Mouse (Mus musculus): ENCODE results near the gene Cbx2. TPM values are rescaled to one million over a fixed set of nuclear protein-coding genes. Genes with fewer than 3 reads are reported as not detected.

Gene Cbx2
- total and polyA plus RNA-seq, 3 experiments: 13.1 to 13.3 TPM; not detected in 1

- H3K27ac ChIP-seq (ENCODE audit: control insufficient read depth, low read depth, low read length): no peak overlapping the region
- peaks cover 0 to 14% of the 10 kb centered on the region in 2 experiments; a peak in 2 of 4 replicates for H3K36me3 ChIP-seq (ENCODE audit: control insufficient read depth in 1 of 2, insufficient read depth in 2 of 2, low read length in 2 of 2)
- no peak overlapping the region for H3K4me3 ChIP-seq (ENCODE audit: control insufficient read depth in 1 of 2, insufficient read depth in 1 of 2, low read depth in 2 of 2, low read length in 2 of 2)
- no peaks in the 10 kb centered on the region; a peak in 1 of 4 replicates for H3K27me3 ChIP-seq (ENCODE audit: control insufficient read depth in 1 of 2, insufficient read depth in 2 of 2, low read length in 2 of 2)
- H3K79me2 ChIP-seq (ENCODE audit: control insufficient read depth, insufficient read depth, low read length, poor library complexity): no peaks in the 10 kb centered on the region; the same call in 1 of the 2 replicates
- TF ChIP-seq GATA1 (IDR thresholded peaks at IDR 0.05; ENCODE audit: low read depth, low read length) (no peak), SIN3A (IDR thresholded peaks at IDR 0.05; ENCODE audit: low read length) (no peak), GABPA (IDR thresholded peaks at IDR 0.05; ENCODE audit: low read depth, low read length) (no peak), NELFE (IDR thresholded peaks at IDR 0.05; ENCODE audit: low read depth, low read length) (no peak), MAZ (IDR thresholded peaks at IDR 0.05; ENCODE audit: low read depth, low read length) (no peak), USF1 (IDR thresholded peaks at IDR 0.05; ENCODE audit: low read depth, low read length) (no peak), MYC (IDR thresholded peaks at IDR 0.05; ENCODE audit: low read depth, low read length) (no peak), TBP (IDR thresholded peaks at IDR 0.05; ENCODE audit: low read depth, low read length) (no peak), POLR2AphosphoS5 (IDR thresholded peaks at IDR 0.05; ENCODE audit: borderline replicate concordance, low read depth, low read length) (no peak)
- no peak overlapping the region for H3K9ac ChIP-seq (ENCODE audit: control insufficient read depth, low read depth, low read length, poor library complexity, severe bottlenecking)
- peaks cover 0 to 20% of the 10 kb centered on the region in 2 experiments; a peak in 2 of 4 replicates for H3K4me1 ChIP-seq (ENCODE audit: control insufficient read depth in 1 of 2, insufficient read depth in 2 of 2, low read length in 2 of 2)
- H3K9me3 ChIP-seq (replicated peaks; ENCODE audit: insufficient read depth, low read length): no peaks in the 10 kb centered on the region
- DNase-seq (ENCODE audit: low read depth, low spot score): no peak
Observed at GRCm38 (mm10) chr11:119017506-119017905, 5.3 kb upstream of the Cbx2 start.

- Histone ChIP-seq H3K4me3 (ENCODE audit: control insufficient read depth in 1 of 2, insufficient read depth in 1 of 2, low read depth in 2 of 2, low read length in 2 of 2) (no peak overlapping the region), H3K9ac (ENCODE audit: control insufficient read depth, low read depth, low read length, poor library complexity, severe bottlenecking) (no peak overlapping the region), H3K36me3 (ENCODE audit: control insufficient read depth in 1 of 2, insufficient read depth in 2 of 2, low read length in 2 of 2) (peaks cover 0 to 16% of the 10 kb centered on the region in 2 experiments; a peak in 2 of 4 replicates), H3K79me2 (ENCODE audit: control insufficient read depth, insufficient read depth, low read length, poor library complexity) (peaks cover 11% of the 10 kb centered on the region), H3K4me1 (ENCODE audit: control insufficient read depth in 1 of 2, insufficient read depth in 2 of 2, low read length in 2 of 2) (peaks cover 0 to 27% of the 10 kb centered on the region in 2 experiments; a peak in 2 of 4 replicates), H3K9me3 (replicated peaks; ENCODE audit: insufficient read depth, low read length) (no peaks in the 10 kb centered on the region), H3K27ac (ENCODE audit: control insufficient read depth, low read depth, low read length) (no peak overlapping the region), H3K27me3 (ENCODE audit: control insufficient read depth in 1 of 2, insufficient read depth in 2 of 2, low read length in 2 of 2) (no peaks in the 10 kb centered on the region; a peak in 1 of 4 replicates)
- DNase-seq (ENCODE audit: low read depth, low spot score): peak; percentile 45
- TF ChIP-seq POLR2AphosphoS2 (IDR thresholded peaks at IDR 0.05; ENCODE audit: low read length) (no peak), RCOR1 (IDR thresholded peaks at IDR 0.05; ENCODE audit: low read depth, low read length) (peak; percentile 51; the same call in 1 of the 2 replicates), EP300 (IDR thresholded peaks at IDR 0.05; ENCODE audit: low read depth in 1 of 2, low read length in 2 of 2) (peak; percentile 19 to 52; a peak in 3 of 4 replicates), GATA1 (IDR thresholded peaks at IDR 0.05; ENCODE audit: low read depth, low read length) (peak; percentile 66), ETS1 (IDR thresholded peaks at IDR 0.05; ENCODE audit: low read depth, low read length) (0 out of 2 replicates have a peak, but pooled peaks have one; percentile 38)
Observed at GRCm38 (mm10) chr11:119021180-119021579, 1.6 kb upstream of the Cbx2 start.
